Mouse (Mus musculus): ENCODE data around the gene Npsr1. TPM values are rescaled to one million over a fixed set of nuclear protein-coding genes. Genes with fewer than 3 reads are reported as not detected.

Gene Npsr1
- polyA plus RNA-seq, 1 experiment from 2014 or later, result not detected

GRCm38 (mm10) chr9:24307400-24307799 lies 209.6 kb downstream of the Npsr1 start:
- H3K27ac ChIP-seq, result no peak overlapping the region
- H3K9ac ChIP-seq, result no peak overlapping the region
- no peaks in the 10 kb centered on the region for H3K9me3 ChIP-seq
- H3K36me3 ChIP-seq, result no peaks in the 10 kb centered on the region
- no peak overlapping the region for H3K4me3 ChIP-seq
- WGBS, result 49% methylated on average over 3 of the region's 3 CpGs
- H3K4me1 ChIP-seq, result no peaks in the 10 kb centered on the region
- H3K27me3 ChIP-seq, result no peaks in the 10 kb centered on the region
- H3K4me2 ChIP-seq (replicated peaks), result no peak overlapping the region
- ATAC-seq (ENCODE audit: insufficient number of reproducible peaks, insufficient read depth, low FRiP score, low TSS enrichment), result no peak

- H3K4me1 ChIP-seq, result no peaks in the 10 kb centered on the region
- no peak overlapping the region for H3K4me2 ChIP-seq (replicated peaks)
- no peaks in the 10 kb centered on the region for H3K9me3 ChIP-seq
- H3K4me3 ChIP-seq, result no peak overlapping the region
- no peak for ATAC-seq (ENCODE audit: insufficient number of reproducible peaks, insufficient read depth, low FRiP score, low TSS enrichment)
- H3K27me3 ChIP-seq, result no peaks in the 10 kb centered on the region
- no peaks in the 10 kb centered on the region for H3K36me3 ChIP-seq
- no peak overlapping the region for H3K27ac ChIP-seq
- no peak overlapping the region for H3K9ac ChIP-seq
- 94% methylated on average over 2 of the region's 2 CpGs for WGBS
These were observed 218.0 kb downstream of the Npsr1 start for GRCm38 (mm10) chr9:24315835-24316234.

GRCm38 (mm10) chr9:24331661-24332060 lies 233.9 kb downstream of the Npsr1 start:
- H3K27ac ChIP-seq, result no peak overlapping the region

GRCm38 (mm10) chr9:24341321-24341720 lies 243.5 kb downstream of the Npsr1 start:
- WGBS, result 37% methylated on average over 3 of the region's 3 CpGs
- Histone ChIP-seq H3K9ac (no peak overlapping the region), H3K27me3 (no peaks in the 10 kb centered on the region), H3K4me2 (replicated peaks) (no peak overlapping the region), H3K9me3 (no peaks in the 10 kb centered on the region), H3K36me3 (no peaks in the 10 kb centered on the region), H3K4me1 (no peaks in the 10 kb centered on the region), H3K27ac (no peak overlapping the region), H3K4me3 (no peak overlapping the region)
- no peak for ATAC-seq (ENCODE audit: insufficient number of reproducible peaks, insufficient read depth, low FRiP score, low TSS enrichment)

More at GRCm38 (mm10) chr9:24331661-24332060, 233.9 kb downstream of the Npsr1 start:
- Histone ChIP-seq H3K9ac (no peak overlapping the region), H3K9me3 (no peaks in the 10 kb centered on the region), H3K27me3 (no peaks in the 10 kb centered on the region), H3K4me1 (no peaks in the 10 kb centered on the region), H3K36me3 (no peaks in the 10 kb centered on the region), H3K4me3 (no peak overlapping the region), H3K4me2 (replicated peaks) (no peak overlapping the region)
- 75% methylated on average over 2 of the region's 2 CpGs for WGBS
- ATAC-seq (ENCODE audit: insufficient number of reproducible peaks, insufficient read depth, low FRiP score, low TSS enrichment), result no peak

- Histone ChIP-seq H3K27me3 (no peaks in the 10 kb centered on the region), H3K4me3 (no peak overlapping the region), H3K9me3 (no peaks in the 10 kb centered on the region), H3K4me1 (no peaks in the 10 kb centered on the region), H3K27ac (no peak overlapping the region), H3K4me2 (replicated peaks) (no peak overlapping the region), H3K36me3 (no peaks in the 10 kb centered on the region), H3K9ac (no peak overlapping the region)
- ATAC-seq (ENCODE audit: insufficient number of reproducible peaks, insufficient read depth, low FRiP score, low TSS enrichment), result no peak
- WGBS, result 28% methylated on average over 1 of the region's 1 CpGs
These were observed 249.2 kb downstream of the Npsr1 start for GRCm38 (mm10) chr9:24347011-24347410.

GRCm38 (mm10) chr9:24349510-24349909 lies 251.7 kb downstream of the Npsr1 start:
- Histone ChIP-seq H3K4me2 (replicated peaks) (no peak overlapping the region), H3K4me3 (no peak overlapping the region), H3K36me3 (no peaks in the 10 kb centered on the region), H3K9me3 (no peaks in the 10 kb centered on the region), H3K27ac (no peak overlapping the region), H3K9ac (no peak overlapping the region), H3K4me1 (no peaks in the 10 kb centered on the region), H3K27me3 (no peaks in the 10 kb centered on the region)
- WGBS, result 86% methylated on average over 2 of the region's 2 CpGs
- ATAC-seq (ENCODE audit: insufficient number of reproducible peaks, insufficient read depth, low FRiP score, low TSS enrichment), result no peak

- Histone ChIP-seq H3K27ac (no peak overlapping the region), H3K4me2 (replicated peaks) (no peak overlapping the region), H3K36me3 (no peaks in the 10 kb centered on the region), H3K4me3 (no peak overlapping the region), H3K4me1 (no peaks in the 10 kb centered on the region), H3K27me3 (no peaks in the 10 kb centered on the region), H3K9me3 (no peaks in the 10 kb centered on the region), H3K9ac (no peak overlapping the region)
- 79% methylated on average over 3 of the region's 3 CpGs for WGBS
- no peak for ATAC-seq (ENCODE audit: insufficient number of reproducible peaks, insufficient read depth, low FRiP score, low TSS enrichment)
These were observed 253.6 kb downstream of the Npsr1 start for GRCm38 (mm10) chr9:24351402-24351801.
